Mouse (Mus musculus): ENCODE measurements around the gene Ttll7.

Gene Ttll7

GRCm38 (mm10) chr3:146896581-146896980 is 44.4 kb downstream of the Ttll7 start:
- POLR2A ChIA-PET = no interaction called here
- CTCF ChIA-PET = interaction anchor here in 1 of 4 experiments (1.2 kb wide), 1 partner anchor 18 kb away, joined by 5 read pairs; no protein-coding TSS in a partner anchor

DNA sequence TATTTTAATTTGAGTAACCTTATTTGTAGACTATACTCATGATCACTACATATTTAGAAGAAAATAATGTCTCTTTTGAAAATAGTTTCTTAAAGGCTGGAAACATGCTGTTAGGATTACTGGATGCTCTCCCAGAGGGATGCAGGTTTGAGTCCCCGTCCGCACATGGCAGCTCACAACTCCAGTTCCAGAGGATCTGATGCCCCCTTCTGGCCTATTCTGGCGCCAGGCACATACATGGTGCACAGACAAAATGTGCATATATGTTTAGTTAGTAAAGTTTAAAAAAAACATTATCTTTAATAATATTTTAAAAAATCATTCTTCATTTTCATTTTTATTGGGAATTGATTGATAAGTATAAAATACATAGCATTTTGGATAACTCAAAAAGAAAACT is 47.9 kb downstream of the Ttll7 start:
- POLR2A ChIA-PET = interaction anchor here in 1 of 4 experiments (0.6 to 0.7 kb wide), 2 partner anchors 736 to 1465 kb away, joined by 4 to 7 read pairs; no protein-coding TSS in a partner anchor
- CTCF ChIA-PET = interaction anchor here in 3 of 4 experiments (0.8 to 2.1 kb wide), 6 partner anchors 15 to 413 kb away, joined by 3 to 4 read pairs (median 4); no protein-coding TSS in a partner anchor

DNA sequence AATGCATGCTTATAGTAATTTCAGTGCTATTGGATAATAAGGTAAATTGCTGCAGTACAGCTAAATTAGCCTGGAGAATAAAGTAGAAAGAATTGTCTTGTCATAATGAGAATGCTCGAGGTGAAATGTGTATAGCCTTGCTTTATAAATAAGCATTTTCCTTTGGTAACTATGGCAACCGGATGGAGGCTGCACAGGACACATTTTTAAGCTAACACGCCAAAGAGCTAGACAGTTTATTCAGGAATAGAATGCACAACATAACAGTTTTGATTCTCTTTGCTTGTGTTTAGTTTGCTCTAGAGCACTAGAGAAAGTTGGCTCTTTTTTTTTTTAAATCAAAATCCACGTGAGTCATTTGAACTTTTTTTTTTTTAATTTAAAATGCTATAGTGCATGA is 49.6 kb downstream of the Ttll7 start:
- ChIA-PET CTCF (interaction anchor here in 2 of 4 experiments (1.4 to 2.1 kb wide), 2 partner anchors 13 kb away, joined by 4 to 8 read pairs; no protein-coding TSS in a partner anchor), POLR2A (interaction anchor here in 1 of 4 experiments (0.7 kb wide), 1 partner anchor 525 kb away, joined by 5 read pairs; no protein-coding TSS in a partner anchor)

GRCm38 (mm10) chr3:146905606-146906005 is 53.4 kb downstream of the Ttll7 start:
- POLR2A ChIA-PET = no interaction called here
- CTCF ChIA-PET = no interaction called here

DNA sequence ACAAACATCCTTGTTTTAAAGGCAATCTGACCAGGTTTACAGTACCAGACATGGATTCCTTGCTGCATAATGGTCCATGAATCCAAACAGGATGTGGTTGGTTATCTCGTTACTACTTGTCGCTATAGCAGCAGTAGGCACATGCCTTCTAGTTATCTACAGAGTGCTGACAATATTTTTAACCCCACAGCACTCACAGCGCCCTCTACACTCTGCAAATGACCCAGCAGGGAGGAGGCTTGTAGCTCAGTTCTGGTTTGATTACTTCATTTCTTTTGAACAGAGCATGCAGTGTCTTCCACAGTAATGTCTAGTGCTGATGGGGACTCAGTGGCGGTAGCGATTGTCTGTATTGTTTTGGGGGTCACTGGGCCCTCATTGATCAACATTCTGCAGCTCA is 56.8 kb downstream of the Ttll7 start:
- POLR2A ChIA-PET = no interaction called here
- CTCF ChIA-PET = interaction anchor here in 1 of 4 experiments (0.6 kb wide), 1 partner anchor 849 kb away, joined by 3 read pairs; no protein-coding TSS in a partner anchor

DNA sequence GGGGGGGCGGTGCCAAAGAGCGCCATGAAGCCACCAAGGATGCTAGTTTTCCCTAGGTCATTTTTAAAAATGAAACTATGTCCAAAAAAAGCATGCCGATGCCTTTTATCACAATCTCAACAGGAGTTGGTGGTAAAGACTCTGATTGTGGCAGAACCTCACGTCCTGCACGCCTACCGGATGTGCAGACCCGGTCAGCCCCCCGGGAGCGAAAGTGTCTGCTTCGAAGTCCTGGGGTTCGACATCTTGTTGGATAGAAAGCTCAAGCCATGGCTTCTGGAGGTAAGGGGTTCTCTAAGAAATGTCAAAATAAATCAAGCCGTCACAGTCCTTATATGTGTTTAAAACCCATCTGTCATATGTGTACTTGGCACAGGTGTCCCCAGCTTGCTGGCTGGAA is 60.9 kb downstream of the Ttll7 start:
- ChIA-PET CTCF (interaction anchor here in 1 of 4 experiments (1.2 kb wide), 1 partner anchor 15 kb away, joined by 5 read pairs; no protein-coding TSS in a partner anchor), POLR2A (no interaction called here)

GRCm38 (mm10) chr3:146914798-146915197 is 62.6 kb downstream of the Ttll7 start:
- POLR2A ChIA-PET = interaction anchor here in 3 of 4 experiments (0.7 to 1.2 kb wide), 6 partner anchors 11 to 415 kb away, joined by 3 to 5 read pairs (median 3); partner anchors contain the start of genes Gng5 (in 1 of the 3), Rpf1 (in 1 of the 3) and Spata1 (in 1 of the 3)
- CTCF ChIA-PET = interaction anchor here (0.5 to 2.2 kb wide), 64 partner anchors 12 to 730 kb away, joined by 3 to 13 read pairs (median 3); partner anchors contain the start of genes Rpf1 (in 1 of the 4) and Ttll7 (in 1 of the 4)

DNA sequence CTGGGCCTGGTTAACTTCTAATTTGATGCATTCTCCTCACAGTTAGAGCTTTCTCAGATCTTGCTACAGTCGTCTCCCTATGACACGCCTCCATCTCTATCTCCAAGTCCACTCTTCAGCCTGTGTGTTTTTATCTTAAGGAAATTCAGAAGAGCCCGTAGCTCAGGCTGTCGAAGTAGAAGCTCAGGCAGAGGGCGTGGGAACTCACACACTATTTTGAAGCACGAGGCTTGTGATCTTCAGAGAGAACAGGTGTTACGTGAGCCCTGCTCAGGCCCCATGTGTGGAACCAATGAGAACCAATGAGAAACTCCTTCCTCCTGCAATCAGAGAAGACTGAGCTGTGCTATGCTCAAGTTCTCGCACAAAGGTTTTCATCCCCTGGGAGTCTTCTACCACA is 65.7 kb downstream of the Ttll7 start:
- ChIA-PET POLR2A (no interaction called here), CTCF (no interaction called here)

DNA sequence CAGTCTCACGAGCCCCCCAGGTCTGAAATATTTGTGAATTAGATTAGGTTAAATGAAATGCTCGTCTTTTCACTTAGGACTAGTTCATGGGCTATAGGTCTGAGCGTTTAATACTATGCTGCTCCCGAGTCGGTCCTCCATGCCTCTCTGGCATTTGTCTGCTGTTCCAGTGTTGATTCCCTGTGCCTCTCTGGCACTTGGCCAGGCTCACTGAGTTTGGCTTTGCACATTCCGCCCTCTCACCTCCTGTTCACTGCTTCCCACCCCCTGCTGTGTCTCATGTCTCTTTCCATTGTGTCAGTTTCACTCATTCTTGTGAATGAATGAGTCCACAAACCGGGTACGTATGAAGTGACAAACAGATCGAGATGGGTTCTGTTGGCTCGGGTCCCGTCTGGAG is 66.2 kb downstream of the Ttll7 start:
- CTCF ChIA-PET = no interaction called here
- POLR2A ChIA-PET = no interaction called here

- ChIA-PET CTCF (interaction anchor here in 1 of 4 experiments (0.6 kb wide), 1 partner anchor 39 kb away, joined by 7 read pairs; no protein-coding TSS in a partner anchor), POLR2A (no interaction called here)
These were observed 75.3 kb downstream of the Ttll7 start for GRCm38 (mm10) chr3:146927311-146928015.

- ChIA-PET CTCF (interaction anchor here in 1 of 4 experiments (0.6 to 0.8 kb wide), 2 partner anchors 13 to 40 kb away, joined by 3 to 7 read pairs; no protein-coding TSS in a partner anchor), POLR2A (no interaction called here)
These were observed 76.0 kb downstream of the Ttll7 start for GRCm38 (mm10) chr3:146928141-146928540.

DNA sequence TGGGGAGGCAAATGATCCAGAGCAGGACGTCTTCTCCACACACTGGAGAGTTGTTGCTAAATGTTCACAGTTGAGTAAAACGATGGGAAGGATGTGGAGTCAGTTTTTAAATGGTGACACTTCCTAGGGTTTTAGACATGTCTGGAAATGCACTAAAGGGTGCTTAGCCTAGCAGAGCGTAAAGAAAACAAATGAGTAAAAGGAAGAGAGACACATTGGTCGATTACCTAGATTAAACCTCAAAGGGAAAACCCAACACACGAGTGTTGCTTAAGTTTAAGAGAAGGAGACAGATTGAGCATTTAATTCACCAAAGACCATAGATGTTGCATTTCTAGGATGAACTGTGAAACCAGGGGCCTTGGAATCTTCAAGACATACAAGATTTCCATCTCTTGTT is 76.8 kb downstream of the Ttll7 start:
- ChIA-PET POLR2A (no interaction called here), CTCF (no interaction called here)

DNA sequence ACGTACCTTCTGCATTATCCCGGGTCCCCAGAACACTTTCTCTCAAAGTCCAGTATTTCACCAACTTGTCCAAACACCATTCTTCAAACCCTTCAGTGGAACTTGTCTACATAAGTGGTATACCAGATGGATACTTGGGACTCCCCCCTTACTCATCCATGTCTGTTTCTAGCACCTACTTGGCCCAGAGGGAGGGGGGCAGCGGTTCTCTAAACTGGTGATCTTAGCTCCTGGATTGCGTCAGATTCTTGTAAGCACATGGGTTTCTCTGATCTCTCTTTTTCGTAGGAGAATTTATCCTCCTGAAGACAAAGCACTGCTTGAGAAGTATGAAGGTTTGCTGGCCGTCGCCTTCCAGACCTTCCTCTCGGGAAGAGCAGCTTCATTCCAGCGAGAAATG is 79.0 kb downstream of the Ttll7 start:
- POLR2A ChIA-PET = no interaction called here
- CTCF ChIA-PET = interaction anchor here in 1 of 4 experiments (1.2 kb wide), 1 partner anchor 16 kb away, joined by 5 read pairs; no protein-coding TSS in a partner anchor

DNA sequence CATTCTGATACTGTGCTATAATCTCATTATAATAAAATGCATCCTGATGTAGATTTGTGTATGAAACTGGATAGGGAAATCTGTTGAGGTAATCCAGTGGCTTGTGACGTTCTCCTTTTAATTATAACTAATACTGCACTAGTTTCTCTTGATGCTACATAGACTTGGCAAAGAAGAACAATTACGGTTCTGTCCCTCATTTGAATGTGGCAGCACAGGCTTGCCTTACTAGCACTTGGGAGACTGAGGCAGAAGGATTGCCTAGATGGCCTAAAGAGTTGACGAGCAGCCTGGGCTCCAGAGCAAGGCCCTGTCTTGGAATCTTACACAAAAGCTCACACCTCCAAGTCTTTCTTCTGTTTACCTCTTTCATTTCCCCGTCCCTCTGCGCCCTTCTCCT is 80.3 kb downstream of the Ttll7 start:
- ChIA-PET CTCF (interaction anchor here in 2 of 4 experiments (0.8 to 3.4 kb wide), 3 partner anchors 13 to 18 kb away, joined by 3 to 15 read pairs (median 5); no protein-coding TSS in a partner anchor), POLR2A (interaction anchor here in 1 of 4 experiments (0.7 kb wide), 1 partner anchor 614 kb away, joined by 5 read pairs; no protein-coding TSS in a partner anchor)

DNA sequence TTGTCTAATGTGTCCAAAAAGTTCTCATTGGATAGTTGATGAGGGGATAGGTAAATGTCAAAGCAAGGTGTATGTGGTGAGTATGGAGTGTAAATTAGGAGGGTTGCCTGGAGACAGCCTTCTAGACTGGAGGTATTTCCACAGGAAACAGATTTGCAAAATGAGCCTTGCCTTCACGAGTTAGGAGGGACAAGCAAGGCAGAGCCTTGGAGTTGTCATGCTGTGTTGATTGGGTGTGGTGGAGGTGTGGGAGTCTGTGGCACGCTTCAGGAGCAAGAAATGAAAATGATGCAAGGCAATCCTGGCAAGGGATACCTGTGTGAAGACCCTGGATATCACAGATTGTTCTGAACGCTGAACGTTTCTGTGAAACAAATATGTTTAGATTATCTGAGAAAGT is 84.7 kb downstream of the Ttll7 start:
- ChIA-PET POLR2A (no interaction called here), CTCF (no interaction called here)

DNA sequence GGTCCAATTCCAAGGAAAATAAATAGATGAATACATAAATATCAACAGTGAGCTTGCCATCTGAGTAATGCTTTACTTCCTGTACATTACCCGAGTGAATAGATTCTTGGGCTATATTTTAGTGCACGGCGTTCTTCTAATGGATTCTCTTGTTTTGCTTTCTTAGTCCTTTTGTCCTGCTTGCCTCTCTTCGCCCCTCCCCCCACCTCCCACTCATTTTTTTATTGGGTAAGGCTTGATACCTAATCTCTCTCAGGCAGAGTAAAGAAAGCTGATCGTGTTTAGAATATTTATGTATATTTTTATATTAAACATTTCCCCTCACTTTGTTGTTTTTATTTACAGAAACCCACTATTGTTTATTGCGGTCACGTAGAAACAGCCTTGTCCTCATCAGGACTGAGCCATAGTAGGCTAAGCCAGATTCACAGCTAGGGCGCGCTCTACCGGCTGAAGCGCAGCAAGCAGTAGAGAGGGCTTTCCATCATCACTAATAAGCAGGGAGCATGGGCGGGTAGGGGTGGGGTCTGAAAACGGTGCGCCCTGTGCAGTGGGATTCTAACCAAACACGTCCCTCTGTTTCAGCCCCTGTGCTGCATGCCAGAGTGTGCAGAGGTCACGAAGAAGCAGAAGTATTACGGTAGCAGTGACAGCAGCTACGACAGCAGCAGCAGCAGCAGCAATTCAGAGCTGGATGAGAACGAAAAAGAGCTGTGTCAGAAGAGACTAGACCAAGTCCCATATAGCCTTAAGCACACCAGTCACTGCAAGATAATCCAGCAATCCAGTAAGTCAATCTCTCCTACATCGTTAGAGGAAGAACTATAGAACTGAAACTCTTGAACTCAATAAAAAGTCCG is 87.5 kb downstream of the Ttll7 start:
- POLR2A ChIA-PET = interaction anchor here in 1 of 4 experiments (0.6 to 0.7 kb wide), 2 partner anchors 96 to 418 kb away, joined by 3 to 5 read pairs; partner anchors contain the start of gene Rpf1
- CTCF ChIA-PET = interaction anchor here in 3 of 4 experiments (0.5 to 2.3 kb wide), 8 partner anchors 25 to 759 kb away, joined by 3 to 11 read pairs (median 3); no protein-coding TSS in a partner anchor

- POLR2A ChIA-PET = no interaction called here
- CTCF ChIA-PET = no interaction called here
These were observed 90.9 kb downstream of the Ttll7 start for GRCm38 (mm10) chr3:146943101-146943500.

GRCm38 (mm10) chr3:146945342-146945741 is 93.2 kb downstream of the Ttll7 start:
- ChIA-PET POLR2A (no interaction called here), CTCF (interaction anchor here in 3 of 4 experiments (0.5 to 2.8 kb wide), 5 partner anchors 11 to 608 kb away, joined by 3 to 15 read pairs (median 13); no protein-coding TSS in a partner anchor)

- CTCF ChIA-PET = interaction anchor here (0.5 to 2.8 kb wide), 41 partner anchors 9 to 767 kb away, joined by 3 to 16 read pairs (median 4); partner anchors contain the start of gene Ttll7 (in 1 of the 4)
- POLR2A ChIA-PET = interaction anchor here in 1 of 4 experiments (1.3 kb wide), 1 partner anchor 425 kb away, joined by 4 read pairs; the partner anchor contains the start of gene Rpf1
These were observed 93.7 kb downstream of the Ttll7 start for GRCm38 (mm10) chr3:146945887-146946286.
